Mouse (Mus musculus) midbrain, embryonic 11.5 days (tissue): ENCODE data around the gene Nos3. TPM values are rescaled to one million over a fixed set of nuclear protein-coding genes. Genes with fewer than 3 reads are reported as not detected.

ENCODE experiments used
- ATAC-seq: fragments of 200-750 bp; cut with Nextera tagmentation; 2 replicates; pipeline ENCODE4 v1.8.0; 2017; ENCODE audit warnings: moderate TSS enrichment, moderate library complexity; ENCODE audit not compliant: low FRiP score
- DNase-seq: peaks from one replicate; pipeline ENCODE4 v3.0.0; 2015; ENCODE audit warnings: low spot score; ENCODE audit errors: missing footprints
- H3K27ac ChIP-seq: fragments of 300-500 bp; sonication (generic); 2 replicates; pipeline ENCODE4 v1.5.1; 2014; ENCODE audit warnings: low read depth, low read length
- H3K27me3 ChIP-seq: fragments of 300-500 bp; sonication (generic); 2 replicates; pipeline ENCODE4 v1.6.1; 2014; ENCODE audit warnings: mild to moderate bottlenecking, low read length, moderate library complexity, mixed read lengths; ENCODE audit not compliant: control insufficient read depth, insufficient read depth
- H3K36me3 ChIP-seq: fragments of 300-500 bp; sonication (generic); 2 replicates; pipeline ENCODE4 v1.6.1; 2014; ENCODE audit warnings: mild to moderate bottlenecking, low read length, moderate library complexity, mixed read lengths; ENCODE audit not compliant: control insufficient read depth, insufficient read depth
- H3K4me1 ChIP-seq: fragments of 300-500 bp; sonication (generic); 2 replicates; pipeline ENCODE4 v1.6.1; 2014; ENCODE audit warnings: low read length; ENCODE audit not compliant: control insufficient read depth, insufficient read depth
- H3K4me2 ChIP-seq: fragments of 300-500 bp; sonication (generic); 2 replicates; pipeline ENCODE4 v1.6.1; 2014; ENCODE audit warnings: mild to moderate bottlenecking, moderate library complexity
- H3K4me3 ChIP-seq: fragments of 300-500 bp; sonication (generic); 2 replicates; pipeline ENCODE4 v1.5.1; 2014; ENCODE audit warnings: low read depth, low read length
- H3K9ac ChIP-seq: fragments of 300-500 bp; sonication (generic); 2 replicates; pipeline ENCODE4 v1.6.1; 2014; ENCODE audit warnings: low read length
- H3K9me3 ChIP-seq: fragments of 300-500 bp; sonication (generic); 2 replicates; pipeline ENCODE4 v1.6.1; 2016; ENCODE audit warnings: low read length; ENCODE audit not compliant: control insufficient read depth
- WGBS: fragments of 180-500 bp; shearing (Covaris S2); extraction: QIAGEN DNeasy Blood & Tissue Kit; methylation state at CpG from one replicate; pipeline ENCODE4 v1.1.7; 2014; 5-methylcytosine and 5-hydroxymethylcytosine counted together
- polyA plus RNA-seq: library from polyadenylated mRNA; unstranded; fragments of >200 nt; fragmentation: Nextera tagmentation; extraction: Ambion mirVana; gene quantifications from 2 replicates; pipeline ENCODE4 v1.2.1, GENCODE M21; 2014

Nos3 gene
- polyA plus RNA-seq, 1 experiment from 2014 or later: 5.5 TPM

GRCm38 (mm10) chr5:24424004-24424781, 59.6 kb downstream of the Nos3 start:
- Histone ChIP-seq H3K9me3 (no peaks in the 10 kb centered on the region), H3K27me3 (no peaks in the 10 kb centered on the region), H3K9ac (peak overlapping the region; percentile 76), H3K4me1 (peaks cover 49% of the 10 kb centered on the region), H3K4me3 (peak overlapping the region; percentile 59), H3K4me2 (peak overlapping the region; percentile 79), H3K36me3 (peaks cover 2% of the 10 kb centered on the region; the same call in 1 of the 2 replicates), H3K27ac (peak overlapping the region; percentile 72)
- ATAC-seq: no peak
- no peak for DNase-seq
- WGBS: 17% methylated on average over 21 of the region's 21 CpGs

- no peaks in the 10 kb centered on the region for H3K27me3 ChIP-seq
- H3K4me2 ChIP-seq: peak overlapping the region; percentile 79
- H3K9ac ChIP-seq: peak overlapping the region; percentile 70
- DNase-seq (peak; percentile 100), ATAC-seq (peak; percentile 22; the same call in 1 of the 2 replicates)
- WGBS: under 1% methylated on average over 51 of the region's 60 CpGs
- H3K36me3 ChIP-seq: no peaks in the 10 kb centered on the region; the same call in 1 of the 2 replicates
- peak overlapping the region; percentile 41; the same call in 1 of the 2 replicates for H3K27ac ChIP-seq
- no peaks in the 10 kb centered on the region for H3K9me3 ChIP-seq
- H3K4me1 ChIP-seq: peaks cover 49% of the 10 kb centered on the region
- peak overlapping the region; percentile 59 for H3K4me3 ChIP-seq
Measured at GRCm38 (mm10) chr5:24424861-24425411, 60.3 kb downstream of the Nos3 start.

GRCm38 (mm10) chr5:24425421-24426036, 60.9 kb downstream of the Nos3 start:
- Histone ChIP-seq H3K36me3 (no peaks in the 10 kb centered on the region; the same call in 1 of the 2 replicates), H3K27ac (peak overlapping the region; percentile 41; the same call in 1 of the 2 replicates), H3K27me3 (no peaks in the 10 kb centered on the region), H3K4me3 (peak overlapping the region; percentile 59), H3K4me1 (peaks cover 49% of the 10 kb centered on the region), H3K4me2 (peak overlapping the region; percentile 79), H3K9me3 (no peaks in the 10 kb centered on the region), H3K9ac (peak overlapping the region; percentile 70)
- WGBS: under 1% methylated on average over 26 of the region's 30 CpGs
- peak; percentile 97 for DNase-seq
- peak; percentile 8; the same call in 1 of the 2 replicates for ATAC-seq

GRCm38 (mm10) chr5:24426037-24426432, 61.4 kb downstream of the Nos3 start:
- no peaks in the 10 kb centered on the region for H3K27me3 ChIP-seq
- H3K9me3 ChIP-seq: no peaks in the 10 kb centered on the region
- peak overlapping the region; percentile 41; the same call in 1 of the 2 replicates for H3K27ac ChIP-seq
- peak overlapping the region; percentile 59 for H3K4me3 ChIP-seq
- DNase-seq (peak; percentile 90), ATAC-seq (peak; percentile 10; the same call in 1 of the 2 replicates)
- H3K4me2 ChIP-seq: peak overlapping the region; percentile 79
- peak overlapping the region; percentile 70 for H3K9ac ChIP-seq
- 0% methylated on average over 10 of the region's 10 CpGs for WGBS
- H3K36me3 ChIP-seq: no peaks in the 10 kb centered on the region; the same call in 1 of the 2 replicates
- peaks cover 49% of the 10 kb centered on the region for H3K4me1 ChIP-seq

- H3K9ac ChIP-seq: 0 out of 2 replicates have a peak overlapping the region, but pooled peaks have one; percentile 2
- peak overlapping the region; percentile 59 for H3K4me3 ChIP-seq
- no peaks in the 10 kb centered on the region for H3K9me3 ChIP-seq
- ATAC-seq (no peak), DNase-seq (no peak)
- H3K27ac ChIP-seq: no peak overlapping the region
- peak overlapping the region; percentile 79 for H3K4me2 ChIP-seq
- 7% methylated on average over 9 of the region's 9 CpGs for WGBS
- peaks cover 3% of the 10 kb centered on the region; the same call in 1 of the 2 replicates for H3K36me3 ChIP-seq
- no peaks in the 10 kb centered on the region for H3K27me3 ChIP-seq
- H3K4me1 ChIP-seq: peaks cover 49% of the 10 kb centered on the region
Measured at GRCm38 (mm10) chr5:24426556-24427284, 62.1 kb downstream of the Nos3 start.

GRCm38 (mm10) chr5:24427285-24427633, 62.6 kb downstream of the Nos3 start:
- H3K4me2 ChIP-seq: peak overlapping the region; percentile 23; the same call in 1 of the 2 replicates
- 0 out of 2 replicates have a peak overlapping the region, but pooled peaks have one; percentile 2 for H3K9ac ChIP-seq
- whole genome bisulfite sequencing: 15% methylated on average over 12 of the region's 12 CpGs

GRCm38 (mm10) chr5:24427981-24428402, 63.4 kb downstream of the Nos3 start:
- peak overlapping the region; percentile 23 for H3K4me2 ChIP-seq
- no peaks in the 10 kb centered on the region for H3K27me3 ChIP-seq
- ATAC-seq (no peak), DNase-seq (peak; percentile 87)
- WGBS: 5% methylated on average over 15 of the region's 15 CpGs
- H3K27ac ChIP-seq: no peak overlapping the region
- H3K9ac ChIP-seq: no peak overlapping the region
- no peak overlapping the region for H3K4me3 ChIP-seq
- peaks cover 44% of the 10 kb centered on the region for H3K4me1 ChIP-seq
- no peaks in the 10 kb centered on the region for H3K9me3 ChIP-seq
- H3K36me3 ChIP-seq: peaks cover 13% of the 10 kb centered on the region

More at GRCm38 (mm10) chr5:24427285-24427633, 62.6 kb downstream of the Nos3 start:
- Histone ChIP-seq H3K4me3 (no peak overlapping the region), H3K36me3 (peaks cover 7% of the 10 kb centered on the region), H3K4me1 (peaks cover 49% of the 10 kb centered on the region), H3K9me3 (no peaks in the 10 kb centered on the region), H3K27ac (no peak overlapping the region), H3K27me3 (no peaks in the 10 kb centered on the region)
- no peak for DNase-seq
- ATAC-seq: no peak

GRCm38 (mm10) chr5:24428596-24428995, 64.0 kb downstream of the Nos3 start:
- Histone ChIP-seq H3K4me2 (peak overlapping the region; percentile 23; the same call in 1 of the 2 replicates), H3K27me3 (no peaks in the 10 kb centered on the region), H3K36me3 (peaks cover 14% of the 10 kb centered on the region), H3K9ac (no peak overlapping the region), H3K27ac (no peak overlapping the region), H3K4me3 (no peak overlapping the region), H3K9me3 (no peaks in the 10 kb centered on the region), H3K4me1 (peaks cover 44% of the 10 kb centered on the region)
- ATAC-seq (no peak), DNase-seq (no peak)
- 13% methylated on average over 9 of the region's 9 CpGs for WGBS
